8 mouse cellular contexts compared by ENCODE assay signal in the genomic region with DNA sequence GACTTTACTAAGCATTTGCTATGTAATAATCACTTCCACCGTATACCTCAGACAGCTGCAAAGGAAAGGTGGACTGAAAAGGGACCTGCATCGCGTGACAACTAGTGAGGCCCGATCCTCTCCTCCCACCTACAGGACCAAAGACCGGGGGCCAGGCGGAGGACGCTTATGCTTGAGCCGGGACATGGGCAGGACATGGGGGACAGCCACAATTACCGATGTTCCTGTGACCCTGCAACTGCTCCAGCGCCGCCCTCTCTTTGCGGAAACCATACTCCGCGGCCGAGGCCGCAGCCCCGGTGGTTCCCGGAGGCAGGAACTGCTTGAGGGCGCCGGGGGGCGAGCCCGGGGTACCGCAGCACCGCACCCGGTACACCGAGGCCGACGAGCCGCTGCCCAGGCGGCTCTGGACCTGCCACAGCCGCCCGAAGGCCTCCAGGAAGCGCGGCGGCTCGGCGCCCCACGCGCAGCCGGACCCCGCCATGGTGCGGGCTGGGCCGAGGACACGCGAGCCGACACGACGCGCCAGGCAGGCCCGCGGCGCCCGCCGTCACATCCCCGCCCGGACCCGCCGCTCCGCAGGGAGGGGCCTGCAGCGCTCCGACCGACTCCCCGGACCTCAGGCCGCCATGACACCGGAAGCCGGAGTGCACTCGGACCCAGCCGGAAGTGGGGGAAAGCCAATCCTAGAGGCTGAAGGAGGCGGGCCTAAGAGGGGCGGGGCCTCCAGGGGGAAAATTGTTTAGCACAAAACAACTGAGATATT. TPM values are rescaled to one million over a fixed set of nuclear protein-coding genes. Genes with fewer than 3 reads are reported as not detected.
A peak's percentile ranks its signal among the peaks of the same experiment; 100 is the strongest.
DNase-seq lines count a peak whose midpoint lies in the region; ATAC-seq and TF ChIP-seq lines count a peak whose summit lies in the region.

Gene Uhmk1 (minus strand): TSS at position 641 of the 766 bp plus-strand sequence.

- H3K9ac ChIP-seq in hindbrain, embryonic 14.5 days, result peak within 1 kb of the TSS; percentile 76

- H3K4me3 ChIP-seq in hindbrain, embryonic 14.5 days (replicated peaks; ENCODE audit: low read length), result peak within 1 kb of the TSS; percentile 85

- H3K27ac ChIP-seq in hindbrain, embryonic 14.5 days, result peak within 1 kb of the TSS; percentile 75

- peaks cover 11% of the 10 kb centered on the region for H3K4me1 ChIP-seq in hindbrain, embryonic 14.5 days (replicated peaks; ENCODE audit: control insufficient read depth, insufficient read depth, low read length)

- ATAC-seq in Patski, result peak; percentile 91
- peak; percentile 99 for ATAC-seq in hindbrain, embryonic 14.5 days (ENCODE audit: low FRiP score)

- in situ Hi-C loops in Patski (cut with MboI; ENCODE audit: low pct_unique_long_range_greater_than_20kb), result no loop called here

- TF ChIP-seq CTCF in Patski (IDR thresholded peaks at IDR 0.05), result no peak

- under 1% methylated on average over 69 of the region's 70 CpGs for WGBS in hindbrain, embryonic 14.5 days

- H3K27me3 ChIP-seq in Patski, result no peaks in the 10 kb centered on the region
- peaks cover 4% of the 10 kb centered on the region; the same call in 1 of the 2 replicates for H3K27me3 ChIP-seq in hindbrain, embryonic 14.5 days (ENCODE audit: control insufficient read depth, insufficient read depth, low read length)

- no peak for DNase-seq in Patski (ENCODE audit: low read depth, low spot score)
- DNase-seq in cerebellum, postnatal 14 days, result peak; percentile 92
- DNase-seq in frontal cortex, postnatal 25 days (ENCODE audit: low spot score in 2 of 2), result peak; percentile 59 to 76
- peak; percentile 88 for DNase-seq in hindbrain, embryonic 14.5 days (ENCODE audit: low spot score)
- peak; percentile 74 for DNase-seq in left cerebral cortex, adult 11 months (ENCODE audit: low spot score)
- DNase-seq in lung, postnatal 4 days, result peak; percentile 92 to 93
- peak; percentile 80 for DNase-seq in retina, postnatal 7 days (ENCODE audit: low read depth, low spot score)
- DNase-seq in urinary bladder, adult 2 months (ENCODE audit: low spot score), result peak; percentile 81

- H3K9me3 ChIP-seq in hindbrain, embryonic 14.5 days (ENCODE audit: control insufficient read depth, low read length), result no peaks in the 10 kb centered on the region

- H3K36me3 ChIP-seq in hindbrain, embryonic 14.5 days (replicated peaks; ENCODE audit: control insufficient read depth, insufficient read depth), result peaks cover 24% of the 10 kb centered on the region

- peak within 1 kb of the TSS; percentile 87 for H3K4me2 ChIP-seq in hindbrain, embryonic 14.5 days (replicated peaks)

- CTCF ChIA-PET in Patski (lab: Charles Lee), result interaction anchor here (0.9 kb wide), 1 partner anchor 17 kb away, joined by 3 read pairs; no protein-coding TSS in a partner anchor

- POLR2A ChIA-PET in Patski (lab: Charles Lee), result no interaction called here

RNA-seq across cellular contexts. Expression of gene Uhmk1, which starts in this region (rescaled TPM):
- polyA plus RNA-seq in Patski (2021), result 47.4 TPM
- 14.4 and 17.2 TPM in 2 replicates for polyA plus RNA-seq in hindbrain, embryonic 14.5 days (2014; fragmentation: Nextera tagmentation; extraction: Ambion mirVana)
- polyA plus RNA-seq in urinary bladder, adult 2 months (2012; rRNA removed), result 22.2 and 23.2 TPM in 2 replicates
